Mouse (Mus musculus) cortical plate, adult 2 months (tissue): ENCODE measurements around the gene Mettl24. TPM values are rescaled to one million over a fixed set of nuclear protein-coding genes. Genes with fewer than 3 reads are reported as not detected.
A peak's percentile ranks its signal among the peaks of the same experiment; 100 is the strongest.

Source experiments
- H3K27ac ChIP-seq: fragments of 200-500 bp; 2 replicates; pipeline ENCODE4 v1.5.1; 2012; ENCODE audit warnings: low read length, control low read depth, inconsistent platforms; ENCODE audit not compliant: insufficient read depth
- H3K4me1 ChIP-seq: fragments of 200-500 bp; 2 replicates; pipeline ENCODE4 v1.6.1; 2011; ENCODE audit warnings: low read length; ENCODE audit not compliant: control insufficient read depth, insufficient read depth
- H3K4me3 ChIP-seq: fragments of 200-500 bp; 2 replicates; pipeline ENCODE4 v1.5.1; 2011; ENCODE audit warnings: mild to moderate bottlenecking, low read length, control low read depth; ENCODE audit not compliant: insufficient read depth
- CTCF ChIP-seq: fragments of 200-500 bp; IDR thresholded peaks from 2 replicates; pipeline ENCODE4 v1.5.1; 2011; ENCODE audit warnings: mild to moderate bottlenecking, control low read depth, low read length; ENCODE audit not compliant: insufficient read depth; ENCODE audit errors: extremely low read depth
- POLR2A ChIP-seq: fragments of 200-500 bp; IDR thresholded peaks from 2 replicates; pipeline ENCODE4 v1.6.1; 2011; ENCODE audit warnings: mild to moderate bottlenecking, low read length, control low read depth; ENCODE audit not compliant: insufficient read depth; ENCODE audit errors: extremely low read depth
- polyA plus RNA-seq: library from polyadenylated mRNA; depleted of rRNA; stranded (reverse); fragments of >200 nt; gene quantifications from 2 replicates; pipeline ENCODE4 v1.2.3, GENCODE M21; 2012

Mettl24 gene
- polyA plus RNA-seq, 1 experiment, result 1.6 TPM

DNA sequence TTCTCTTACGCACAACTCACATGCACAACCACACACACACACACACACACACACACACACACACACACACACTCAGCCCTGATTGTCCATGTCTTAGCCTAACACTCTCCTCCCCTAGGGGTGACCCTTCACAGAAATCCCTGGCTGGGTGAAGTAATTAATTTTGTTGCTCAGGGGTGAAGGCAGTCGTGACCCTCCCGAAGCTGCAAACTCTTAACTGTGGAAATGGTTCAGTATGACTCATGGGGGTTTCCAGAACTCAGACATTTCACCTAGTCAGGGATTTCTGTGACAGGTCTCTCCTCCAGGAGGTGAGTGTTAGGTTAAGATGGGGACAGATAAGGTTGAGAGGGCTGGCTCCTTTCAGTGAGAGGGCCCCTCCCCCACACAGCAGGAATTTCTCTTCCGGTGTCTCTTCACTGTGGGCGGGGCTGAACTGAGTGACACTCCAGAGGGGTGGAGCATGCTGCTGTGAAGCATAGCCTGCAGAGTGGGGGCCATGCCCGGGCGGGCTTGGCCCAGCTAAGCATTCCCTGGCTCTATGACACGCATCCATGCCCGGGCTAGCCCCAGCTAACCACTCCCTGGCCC lies 30.0 kb downstream of the Mettl24 start:
- no peak overlapping the region for H3K27ac ChIP-seq
- H3K4me1 ChIP-seq, result peaks cover 3% of the 10 kb centered on the region
- TF ChIP-seq CTCF (no peak), POLR2A (no peak)
- H3K4me3 ChIP-seq, result no peak overlapping the region

GRCm38 (mm10) chr10:40713829-40714228 lies 30.7 kb downstream of the Mettl24 start:
- Histone ChIP-seq H3K4me3 (no peak overlapping the region), H3K27ac (no peak overlapping the region), H3K4me1 (peaks cover 3% of the 10 kb centered on the region)
- TF ChIP-seq CTCF (no peak), POLR2A (no peak)

DNA sequence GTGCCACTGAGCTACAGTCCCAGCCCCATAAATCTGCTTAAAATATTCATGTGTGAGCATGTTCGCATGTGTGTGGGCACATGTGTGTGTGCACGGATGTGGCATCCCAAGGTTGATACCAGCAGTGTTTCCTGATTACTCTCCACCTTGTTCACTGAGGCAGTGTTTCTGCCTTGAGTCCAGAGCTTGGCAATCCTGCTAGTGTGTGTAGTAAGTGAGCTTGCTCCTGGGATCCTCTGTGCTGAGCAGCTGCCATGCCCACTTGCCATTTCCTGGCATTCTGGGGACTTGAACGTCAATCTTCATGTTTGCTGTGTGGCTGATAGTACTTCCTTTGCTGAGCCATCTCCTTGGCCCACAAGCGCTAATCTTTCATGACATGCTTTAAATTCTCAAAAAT lies 32.1 kb downstream of the Mettl24 start:
- peaks cover 3% of the 10 kb centered on the region for H3K4me1 ChIP-seq
- TF ChIP-seq CTCF (no peak), POLR2A (no peak)
- H3K4me3 ChIP-seq, result no peak overlapping the region
- no peak overlapping the region for H3K27ac ChIP-seq

DNA sequence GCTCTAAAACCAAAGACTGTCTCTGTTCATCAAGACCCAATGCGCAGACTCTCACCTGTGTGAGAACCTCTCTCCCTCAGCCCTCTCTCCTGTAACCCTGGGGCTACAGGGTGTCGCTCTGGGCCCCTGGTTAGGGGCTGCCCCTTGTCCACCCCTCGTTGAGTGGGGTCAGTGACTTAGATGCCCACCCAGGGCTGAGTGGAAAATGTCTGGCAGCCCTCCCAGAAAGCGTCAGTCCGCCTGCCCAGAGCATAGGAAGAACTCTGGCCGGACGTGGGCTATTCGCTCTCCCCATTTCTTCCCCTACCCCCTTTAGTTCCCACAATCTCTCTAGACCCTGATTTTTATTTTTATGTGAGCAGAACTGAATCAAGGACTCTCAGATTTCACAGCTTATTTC lies 33.2 kb downstream of the Mettl24 start:
- no peak for TF ChIP-seq CTCF
- no peak for TF ChIP-seq POLR2A
- H3K4me3 ChIP-seq, result no peak overlapping the region
- peaks cover 2% of the 10 kb centered on the region for H3K4me1 ChIP-seq
- peak overlapping the region; percentile 16; the same call in 1 of the 2 replicates for H3K27ac ChIP-seq

DNA sequence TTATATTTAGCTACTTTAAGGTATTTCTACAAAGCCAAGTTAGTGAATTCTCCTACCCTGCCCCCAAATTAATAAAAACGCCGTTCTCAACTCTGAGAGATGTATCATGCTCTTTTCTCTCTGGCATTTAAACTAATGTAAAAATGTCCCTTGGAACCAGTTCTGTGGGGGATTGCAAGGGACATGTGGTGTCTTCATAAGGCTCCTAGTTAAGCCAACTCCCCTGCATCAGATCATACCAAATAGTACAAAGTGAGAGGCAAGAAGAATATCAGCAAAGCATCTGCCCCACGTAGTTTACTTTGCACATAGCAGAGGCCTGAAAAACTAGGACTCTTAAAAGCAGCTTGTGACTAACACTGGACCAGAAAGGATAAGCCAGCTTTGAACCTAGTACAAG lies 33.6 kb downstream of the Mettl24 start:
- Histone ChIP-seq H3K4me1 (peaks cover 1% of the 10 kb centered on the region), H3K27ac (peak overlapping the region; percentile 83), H3K4me3 (no peak overlapping the region)
- TF ChIP-seq POLR2A, result no peak
- TF ChIP-seq CTCF, result no peak

- Histone ChIP-seq H3K4me1 (peaks cover 1% of the 10 kb centered on the region; the same call in 1 of the 2 replicates), H3K27ac (no peak overlapping the region), H3K4me3 (no peak overlapping the region)
- TF ChIP-seq CTCF, result no peak
- TF ChIP-seq POLR2A, result no peak
Observed at GRCm38 (mm10) chr10:40718362-40718761, 35.3 kb downstream of the Mettl24 start.

- Histone ChIP-seq H3K4me1 (peaks cover 1% of the 10 kb centered on the region; the same call in 1 of the 2 replicates), H3K4me3 (no peak overlapping the region), H3K27ac (no peak overlapping the region)
- TF ChIP-seq POLR2A (no peak), CTCF (no peak)
Observed at GRCm38 (mm10) chr10:40719062-40719461, 36.0 kb downstream of the Mettl24 start.

GRCm38 (mm10) chr10:40720883-40721282 lies 37.8 kb downstream of the Mettl24 start:
- TF ChIP-seq POLR2A (no peak), CTCF (no peak)
- H3K4me3 ChIP-seq, result no peak overlapping the region
- no peak overlapping the region for H3K27ac ChIP-seq
- H3K4me1 ChIP-seq, result peaks cover 5% of the 10 kb centered on the region; the same call in 1 of the 2 replicates

- TF ChIP-seq CTCF (no peak), POLR2A (no peak)
- no peak overlapping the region for H3K4me3 ChIP-seq
- H3K4me1 ChIP-seq, result peaks cover 7% of the 10 kb centered on the region
- no peak overlapping the region for H3K27ac ChIP-seq
Observed at GRCm38 (mm10) chr10:40724342-40724741, 41.3 kb downstream of the Mettl24 start.

DNA sequence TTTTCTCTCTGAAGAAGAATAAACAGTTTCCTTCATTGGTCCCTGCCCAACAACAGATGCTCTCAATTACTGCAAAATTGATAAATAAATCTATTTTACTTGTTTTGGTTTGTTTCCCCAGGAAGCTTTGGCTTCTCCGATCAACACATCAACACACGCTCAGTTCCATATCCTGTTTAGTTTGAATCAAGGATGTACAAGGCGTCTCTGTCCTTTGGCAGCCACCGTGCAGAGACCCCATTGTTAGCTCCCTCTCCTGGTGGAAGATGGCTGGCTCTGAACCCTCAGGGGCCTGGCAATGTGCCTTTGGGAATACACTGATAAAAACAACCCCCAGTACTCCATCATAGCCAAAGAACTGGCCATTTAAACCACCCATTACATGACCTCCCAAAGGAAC lies 42.0 kb downstream of the Mettl24 start:
- TF ChIP-seq POLR2A, result no peak
- no peak for TF ChIP-seq CTCF
- Histone ChIP-seq H3K27ac (no peak overlapping the region), H3K4me3 (no peak overlapping the region), H3K4me1 (peaks cover 7% of the 10 kb centered on the region)

- Histone ChIP-seq H3K27ac (no peak overlapping the region), H3K4me1 (peaks cover 9% of the 10 kb centered on the region), H3K4me3 (no peak overlapping the region)
- TF ChIP-seq POLR2A (no peak), CTCF (no peak)
Observed at GRCm38 (mm10) chr10:40725471-40725870, 42.4 kb downstream of the Mettl24 start.
